Mouse (Mus musculus): ENCODE data around the gene Gm11569. TPM values are rescaled to one million over a fixed set of nuclear protein-coding genes. Genes with fewer than 3 reads are reported as not detected.
"Not testable (repeated sequence)": the region's sequence is repeated elsewhere in the genome, so short reads cannot be mapped to it uniquely, and the experiment has no call there.

The Gm11569 gene
- not detected in 2 replicates for polyA plus RNA-seq (2014; fragmentation: Nextera tagmentation; extraction: Ambion mirVana)

- not testable (repeated sequence) for ATAC-seq (ENCODE audit: low FRiP score, low TSS enrichment); H3K4me3 ChIP-seq (replicated peaks; ENCODE audit: low read depth, low read length); H3K27me3 ChIP-seq (ENCODE audit: control insufficient read depth, insufficient read depth, low read length); H3K4me2 ChIP-seq (ENCODE audit: low read length); H3K4me1 ChIP-seq (ENCODE audit: control insufficient read depth, insufficient read depth, low read length); H3K9me3 ChIP-seq (ENCODE audit: control insufficient read depth, low read length); H3K27ac ChIP-seq (replicated peaks; ENCODE audit: low read depth, low read length); H3K36me3 ChIP-seq (ENCODE audit: control insufficient read depth, insufficient read depth, low read length); H3K9ac ChIP-seq (replicated peaks; ENCODE audit: low read length); DNase-seq
- WGBS: no CpG with 5 or more reads among the region's 1 CpGs
Observed at GRCm38 (mm10) chr11:99798832-99799231, at the start of gene Gm11569. Gene Gm11569, minus strand, starts transcription at chr11:99798932.

DNA sequence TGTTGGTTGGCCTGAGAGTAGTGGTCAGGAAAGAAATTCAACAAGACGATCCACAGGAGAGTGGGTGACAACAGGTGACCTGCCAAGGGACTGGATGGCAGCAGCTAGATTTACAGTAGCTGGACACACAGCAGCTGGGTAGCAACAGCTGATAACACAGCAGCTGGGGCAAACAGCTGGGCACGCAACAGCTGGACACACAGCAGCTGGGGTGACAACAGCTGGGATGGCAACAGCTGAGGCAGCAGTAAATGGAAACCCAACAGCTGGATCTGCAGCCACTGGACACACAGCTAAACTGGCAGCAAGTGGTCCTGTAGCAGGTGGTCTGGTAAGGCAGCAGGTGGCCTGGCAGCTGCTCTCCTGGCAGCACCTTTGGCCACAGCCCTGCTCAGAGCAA lies 48.0 kb upstream of the Gm11569 start:
- DNase-seq: no peak
- no peak for ATAC-seq (ENCODE audit: low FRiP score, low TSS enrichment)
- H3K4me1 ChIP-seq (ENCODE audit: control insufficient read depth, insufficient read depth, low read length): no peaks in the 10 kb centered on the region
- no peak overlapping the region for H3K4me3 ChIP-seq (replicated peaks; ENCODE audit: low read depth, low read length)
- no peaks in the 10 kb centered on the region for H3K27me3 ChIP-seq (ENCODE audit: control insufficient read depth, insufficient read depth, low read length)
- WGBS: 95% methylated on average over 2 of the region's 2 CpGs
- H3K9me3 ChIP-seq (ENCODE audit: control insufficient read depth, low read length): no peaks in the 10 kb centered on the region
- no peak overlapping the region for H3K4me2 ChIP-seq (ENCODE audit: low read length)
- no peak overlapping the region for H3K27ac ChIP-seq (replicated peaks; ENCODE audit: low read depth, low read length)
- H3K9ac ChIP-seq (replicated peaks; ENCODE audit: low read length): no peak overlapping the region
- H3K36me3 ChIP-seq (ENCODE audit: control insufficient read depth, insufficient read depth, low read length): no peaks in the 10 kb centered on the region

DNA sequence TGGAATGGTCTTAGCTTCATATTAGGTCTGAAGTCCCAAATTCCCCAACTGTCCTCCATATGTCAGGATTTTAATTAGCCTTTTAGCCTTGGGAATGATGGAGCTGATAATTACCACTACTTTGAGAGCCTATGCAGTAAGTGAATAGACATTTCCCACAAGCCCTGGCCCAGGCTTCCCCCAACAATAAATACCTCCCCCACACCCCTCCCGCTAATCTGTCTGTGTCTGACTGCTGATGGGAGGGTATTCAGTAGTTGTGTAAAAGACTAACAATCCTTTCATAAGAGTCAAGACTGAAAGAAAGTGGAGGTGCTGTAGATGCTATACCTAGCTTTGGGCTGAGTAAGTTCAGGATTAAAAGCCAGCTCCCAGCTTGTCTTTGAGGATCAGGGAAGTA lies 43.5 kb upstream of the Gm11569 start:
- DNase-seq (no peak), ATAC-seq (ENCODE audit: low FRiP score, low TSS enrichment) (no peak)
- Histone ChIP-seq H3K9me3 (ENCODE audit: control insufficient read depth, low read length) (no peaks in the 10 kb centered on the region), H3K27ac (replicated peaks; ENCODE audit: low read depth, low read length) (no peak overlapping the region), H3K4me3 (replicated peaks; ENCODE audit: low read depth, low read length) (no peak overlapping the region), H3K27me3 (ENCODE audit: control insufficient read depth, insufficient read depth, low read length) (no peaks in the 10 kb centered on the region), H3K4me1 (ENCODE audit: control insufficient read depth, insufficient read depth, low read length) (no peaks in the 10 kb centered on the region), H3K36me3 (ENCODE audit: control insufficient read depth, insufficient read depth, low read length) (no peaks in the 10 kb centered on the region), H3K4me2 (ENCODE audit: low read length) (no peak overlapping the region), H3K9ac (replicated peaks; ENCODE audit: low read length) (no peak overlapping the region)
- WGBS: 70% methylated on average over 1 of the region's 1 CpGs

GRCm38 (mm10) chr11:99837966-99838365 lies 39.2 kb upstream of the Gm11569 start, which contains the start of gene 2300003K06Rik:
Gene 2300003K06Rik, minus strand, starts transcription at chr11:99838066.
- ATAC-seq (ENCODE audit: low FRiP score, low TSS enrichment) (no peak), DNase-seq (no peak)
- H3K4me1 ChIP-seq (ENCODE audit: control insufficient read depth, insufficient read depth, low read length): no peaks in the 10 kb centered on the region
- no peaks in the 10 kb centered on the region for H3K36me3 ChIP-seq (ENCODE audit: control insufficient read depth, insufficient read depth, low read length)
- no peak within 1 kb of the TSS for H3K27ac ChIP-seq (replicated peaks; ENCODE audit: low read depth, low read length)
- H3K27me3 ChIP-seq (ENCODE audit: control insufficient read depth, insufficient read depth, low read length): no peaks in the 10 kb centered on the region
- H3K9ac ChIP-seq (replicated peaks; ENCODE audit: low read length): no peak within 1 kb of the TSS
- H3K4me3 ChIP-seq (replicated peaks; ENCODE audit: low read depth, low read length): no peak within 1 kb of the TSS
- 77% methylated on average over 1 of the region's 1 CpGs for WGBS
- H3K9me3 ChIP-seq (ENCODE audit: control insufficient read depth, low read length): no peaks in the 10 kb centered on the region
- H3K4me2 ChIP-seq (ENCODE audit: low read length): no peak within 1 kb of the TSS

- H3K27me3 ChIP-seq (ENCODE audit: control insufficient read depth, insufficient read depth, low read length); H3K4me2 ChIP-seq (ENCODE audit: low read length); H3K9ac ChIP-seq (replicated peaks; ENCODE audit: low read length); H3K9me3 ChIP-seq (ENCODE audit: control insufficient read depth, low read length); DNase-seq; H3K36me3 ChIP-seq (ENCODE audit: control insufficient read depth, insufficient read depth, low read length); H3K27ac ChIP-seq (replicated peaks; ENCODE audit: low read depth, low read length); H3K4me3 ChIP-seq (replicated peaks; ENCODE audit: low read depth, low read length); H3K4me1 ChIP-seq (ENCODE audit: control insufficient read depth, insufficient read depth, low read length); ATAC-seq (ENCODE audit: low FRiP score, low TSS enrichment): not testable (repeated sequence)
- WGBS: 86% methylated on average over 2 of the region's 2 CpGs
Observed at GRCm38 (mm10) chr11:99815566-99815965, 16.8 kb upstream of the Gm11569 start, which contains the start of gene Gm11564. Gene Gm11564, minus strand, starts transcription at chr11:99815666.

DNA sequence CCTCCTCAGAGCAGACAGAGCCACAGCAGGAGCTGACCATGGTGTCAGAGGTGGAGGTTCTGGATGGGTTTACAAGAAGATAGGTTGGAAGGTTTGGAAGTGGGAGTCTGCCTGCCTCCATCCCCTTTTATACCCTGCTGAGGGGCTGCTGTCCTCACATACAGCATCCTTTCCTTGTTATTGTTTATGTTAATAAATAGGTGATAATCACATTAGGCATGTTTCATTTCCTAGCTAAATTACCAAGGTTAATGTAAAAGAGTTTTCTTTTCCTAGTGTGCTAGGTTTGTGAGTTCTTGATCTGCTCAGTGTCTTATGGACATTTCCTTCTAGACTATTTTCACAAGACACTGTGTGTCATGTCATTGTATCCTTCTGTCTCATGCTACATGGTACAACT lies 11.1 kb upstream of the Gm11569 start, which contains the start of gene Krtap4-13:
Gene Krtap4-13 (minus strand): TSS at position 101 of the 400 bp plus-strand sequence.
- not testable (repeated sequence) for H3K4me1 ChIP-seq (ENCODE audit: control insufficient read depth, insufficient read depth, low read length); H3K27ac ChIP-seq (replicated peaks; ENCODE audit: low read depth, low read length); H3K9me3 ChIP-seq (ENCODE audit: control insufficient read depth, low read length); H3K4me2 ChIP-seq (ENCODE audit: low read length); H3K9ac ChIP-seq (replicated peaks; ENCODE audit: low read length); ATAC-seq (ENCODE audit: low FRiP score, low TSS enrichment); H3K4me3 ChIP-seq (replicated peaks; ENCODE audit: low read depth, low read length); H3K36me3 ChIP-seq (ENCODE audit: control insufficient read depth, insufficient read depth, low read length); H3K27me3 ChIP-seq (ENCODE audit: control insufficient read depth, insufficient read depth, low read length); DNase-seq

- not testable (repeated sequence) for H3K36me3 ChIP-seq (ENCODE audit: control insufficient read depth, insufficient read depth, low read length); H3K4me3 ChIP-seq (replicated peaks; ENCODE audit: low read depth, low read length); H3K27ac ChIP-seq (replicated peaks; ENCODE audit: low read depth, low read length); H3K4me2 ChIP-seq (ENCODE audit: low read length); ATAC-seq (ENCODE audit: low FRiP score, low TSS enrichment); H3K4me1 ChIP-seq (ENCODE audit: control insufficient read depth, insufficient read depth, low read length); H3K9ac ChIP-seq (replicated peaks; ENCODE audit: low read length); H3K27me3 ChIP-seq (ENCODE audit: control insufficient read depth, insufficient read depth, low read length); DNase-seq; H3K9me3 ChIP-seq (ENCODE audit: control insufficient read depth, low read length)
- WGBS: no CpG with 5 or more reads among the region's 1 CpGs
Observed at GRCm38 (mm10) chr11:99804346-99804745, 5.6 kb upstream of the Gm11569 start, which contains the start of gene Gm11554. Gene Gm11554, minus strand, starts transcription at chr11:99804446.

DNA sequence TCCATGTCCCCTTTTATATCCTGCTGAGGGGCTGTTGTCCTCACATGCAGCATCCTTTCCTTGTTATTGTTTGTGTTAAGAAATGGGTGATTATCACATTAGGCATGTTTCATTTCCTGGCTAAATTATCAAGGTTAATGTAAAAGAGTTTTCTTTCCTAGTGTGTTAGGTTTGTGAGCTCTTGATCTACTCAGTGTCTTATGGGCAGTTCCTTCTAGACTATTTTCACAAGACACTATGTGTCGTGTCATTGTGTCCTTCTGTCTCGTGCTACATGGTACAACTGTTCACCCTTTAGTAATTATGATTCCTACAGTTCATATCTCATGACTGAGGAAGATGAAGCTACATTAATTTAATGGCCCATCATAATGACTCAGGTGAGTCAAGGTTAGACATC lies 5.4 kb downstream of the Gm11569 start, which contains the start of gene Gm11596:
Gene Gm11596 (minus strand): TSS at position 101 of the 400 bp plus-strand sequence.
- Histone ChIP-seq H3K27me3 (ENCODE audit: control insufficient read depth, insufficient read depth, low read length) (no peaks in the 10 kb centered on the region), H3K27ac (replicated peaks; ENCODE audit: low read depth, low read length) (no peak within 1 kb of the TSS), H3K9me3 (ENCODE audit: control insufficient read depth, low read length) (no peaks in the 10 kb centered on the region), H3K4me2 (ENCODE audit: low read length) (no peak within 1 kb of the TSS), H3K9ac (replicated peaks; ENCODE audit: low read length) (no peak within 1 kb of the TSS), H3K36me3 (ENCODE audit: control insufficient read depth, insufficient read depth, low read length) (no peaks in the 10 kb centered on the region), H3K4me3 (replicated peaks; ENCODE audit: low read depth, low read length) (no peak within 1 kb of the TSS), H3K4me1 (ENCODE audit: control insufficient read depth, insufficient read depth, low read length) (no peaks in the 10 kb centered on the region)
- WGBS: 83% methylated on average over 2 of the region's 2 CpGs
- ATAC-seq (ENCODE audit: low FRiP score, low TSS enrichment) (no peak), DNase-seq (no peak)

DNA sequence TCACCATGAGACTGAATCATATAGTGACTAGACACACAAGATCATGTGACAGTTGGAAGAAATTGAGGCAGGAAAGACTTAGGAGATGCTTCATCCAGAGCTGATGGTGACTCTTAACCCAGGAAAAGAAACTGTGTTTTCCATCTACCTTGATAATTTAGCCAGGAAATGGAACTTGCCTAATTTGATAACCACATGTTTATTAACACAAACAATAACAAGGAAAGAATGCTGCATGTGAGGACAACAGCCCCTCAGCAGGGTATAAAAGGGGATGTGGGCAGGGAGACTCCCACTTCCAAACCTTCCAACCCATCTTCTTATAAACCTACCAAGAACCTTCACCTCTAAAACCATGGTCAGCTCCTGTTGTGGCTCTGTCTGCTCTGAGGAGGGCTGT lies 13.8 kb downstream of the Gm11569 start, which contains the start of gene Krtap4-9:
Gene Krtap4-9 (plus strand): TSS at position 301 of the 400 bp plus-strand sequence.
- DNase-seq; H3K9ac ChIP-seq (replicated peaks; ENCODE audit: low read length); H3K36me3 ChIP-seq (ENCODE audit: control insufficient read depth, insufficient read depth, low read length); H3K4me1 ChIP-seq (ENCODE audit: control insufficient read depth, insufficient read depth, low read length); H3K4me3 ChIP-seq (replicated peaks; ENCODE audit: low read depth, low read length); H3K27me3 ChIP-seq (ENCODE audit: control insufficient read depth, insufficient read depth, low read length); ATAC-seq (ENCODE audit: low FRiP score, low TSS enrichment); H3K27ac ChIP-seq (replicated peaks; ENCODE audit: low read depth, low read length); H3K9me3 ChIP-seq (ENCODE audit: control insufficient read depth, low read length); H3K4me2 ChIP-seq (ENCODE audit: low read length): not testable (repeated sequence)
